Mouse (Mus musculus): Measurements from ENCODE around the gene Hoxd12.

- TF ChIP-seq CTCF (conservative IDR thresholded peaks at IDR 0.05; ENCODE audit: low read length) (no peak), POU5F1 (IDR thresholded peaks at IDR 0.05; ENCODE audit: borderline replicate concordance, low read length) (no peak)
These were observed 21.9 kb downstream of the Hoxd12 start for GRCm38 (mm10) chr2:74696442-74697335.

All from E14TG2a.4 (cell line).